Mouse (Mus musculus): ENCODE measurements around the gene AC124502.3.

DNA sequence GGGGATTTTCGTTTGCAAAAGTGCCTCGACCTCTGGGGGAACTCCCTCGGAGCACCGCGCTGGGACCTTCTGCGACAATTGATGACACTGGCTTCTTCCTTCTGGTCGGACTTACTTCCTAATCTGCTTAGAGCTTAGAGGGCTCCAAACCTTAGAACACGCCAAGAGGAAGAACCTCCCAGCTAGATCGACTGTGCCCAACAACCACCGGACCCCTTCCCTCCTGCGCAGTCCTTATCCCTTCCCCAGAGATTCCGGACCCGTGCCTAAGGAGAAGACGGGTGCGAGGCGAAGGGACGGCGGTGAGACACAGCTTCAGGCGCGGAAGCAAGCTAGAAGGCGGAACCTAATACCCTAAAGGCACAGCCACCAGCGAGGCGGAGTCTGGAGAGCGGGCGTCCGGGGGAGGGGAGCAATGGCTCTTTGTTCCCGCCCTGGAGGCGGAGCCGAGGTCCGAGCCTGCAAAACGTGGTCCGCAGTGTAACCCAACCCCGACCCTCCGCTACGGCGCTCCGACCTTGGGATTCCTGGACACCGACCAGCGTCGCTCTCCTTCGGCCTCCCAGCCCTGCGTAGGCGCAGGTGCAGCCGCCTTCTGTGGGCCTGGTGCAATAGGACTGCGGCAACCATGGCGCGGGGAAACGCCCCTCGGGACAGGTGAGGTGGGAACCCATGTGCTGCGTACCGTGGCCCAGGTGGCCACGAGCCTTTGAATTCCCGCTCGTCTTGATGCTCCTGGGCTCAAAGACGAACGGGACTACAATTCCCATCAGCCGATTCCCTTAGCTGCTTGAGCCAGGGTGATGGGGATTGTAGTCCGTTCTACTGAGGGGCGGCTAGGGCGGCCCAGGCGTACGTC is 14.8 kb upstream of the AC124502.3 start, which contains the start of gene Slc29a2:
- no peak for TF ChIP-seq FLI1 (IDR thresholded peaks at IDR 0.05; ENCODE audit: low read length)
- TF ChIP-seq GATA1 (IDR thresholded peaks at IDR 0.05; ENCODE audit: borderline replicate concordance, low read length), result no peak
